8 mouse cellular contexts compared by ENCODE assay signal in genomic region chr2:154549127-154549885, GRCm38 (mm10). TPM values are rescaled to one million over a fixed set of nuclear protein-coding genes. Genes with fewer than 3 reads are reported as not detected.
DNase-seq lines count a peak whose midpoint lies in the region; ATAC-seq lines count a peak whose summit lies in the region.

No protein-coding gene starts in this region.

- H3K4me1 ChIP-seq in embryonic facial prominence, embryonic 15.5 days, result peaks cover 32% of the 10 kb centered on the region
- H3K4me1 ChIP-seq in heart, embryonic 13.5 days, result peaks cover 28% of the 10 kb centered on the region
- peaks cover 26% of the 10 kb centered on the region for H3K4me1 ChIP-seq in kidney, embryonic 15.5 days

- H3K9me3 ChIP-seq in embryonic facial prominence, embryonic 15.5 days (replicated peaks), result no peaks in the 10 kb centered on the region
- no peaks in the 10 kb centered on the region for H3K9me3 ChIP-seq in heart, embryonic 13.5 days
- H3K9me3 ChIP-seq in kidney, embryonic 15.5 days (replicated peaks), result no peaks in the 10 kb centered on the region

- peak; percentile 58; the same call in 1 of the 2 replicates for ATAC-seq in embryonic facial prominence, embryonic 15.5 days (ENCODE audit: insufficient number of reproducible peaks, low FRiP score, low TSS enrichment, low read depth)
- peak; percentile 32; the same call in 1 of the 2 replicates for ATAC-seq in heart, embryonic 13.5 days (ENCODE audit: extremely low read depth, insufficient number of reproducible peaks, low FRiP score, low TSS enrichment)
- ATAC-seq in kidney, embryonic 15.5 days (replicated peaks; ENCODE audit: low FRiP score), result peak; percentile 84

- no peaks in the 10 kb centered on the region for H3K36me3 ChIP-seq in embryonic facial prominence, embryonic 15.5 days
- H3K36me3 ChIP-seq in heart, embryonic 13.5 days, result no peaks in the 10 kb centered on the region
- H3K36me3 ChIP-seq in kidney, embryonic 15.5 days, result no peaks in the 10 kb centered on the region

- no peak overlapping the region; the same call in 1 of the 2 replicates for H3K9ac ChIP-seq in embryonic facial prominence, embryonic 15.5 days
- peak overlapping the region; percentile 74 for H3K9ac ChIP-seq in heart, embryonic 13.5 days
- peak overlapping the region; percentile 37; the same call in 1 of the 2 replicates for H3K9ac ChIP-seq in kidney, embryonic 15.5 days

- H3K27me3 ChIP-seq in embryonic facial prominence, embryonic 15.5 days, result peaks cover 7% of the 10 kb centered on the region
- peaks cover 51% of the 10 kb centered on the region for H3K27me3 ChIP-seq in heart, embryonic 13.5 days (replicated peaks)
- H3K27me3 ChIP-seq in kidney, embryonic 15.5 days, result peaks cover 35% of the 10 kb centered on the region

- H3K4me3 ChIP-seq in embryonic facial prominence, embryonic 15.5 days (replicated peaks), result peak overlapping the region; percentile 48
- peak overlapping the region; percentile 54 for H3K4me3 ChIP-seq in heart, embryonic 13.5 days
- H3K4me3 ChIP-seq in kidney, embryonic 15.5 days (replicated peaks), result peak overlapping the region; percentile 50

- DNase-seq in ovary, adult 18-20 months (ENCODE audit: low spot score), result peak; percentile 49
- DNase-seq in ovary, postnatal 10 days (ENCODE audit: low spot score), result no peak
- DNase-seq in lung, postnatal 10 days, result peak; percentile 81
- DNase-seq in retina, postnatal 7 days (ENCODE audit: low read depth, low spot score), result peak; percentile 56
- DNase-seq in urinary bladder, postnatal 4 days (ENCODE audit: low spot score in 2 of 2), result peak; percentile 71 to 72

- H3K4me2 ChIP-seq in embryonic facial prominence, embryonic 15.5 days (replicated peaks), result peak overlapping the region; percentile 87
- peak overlapping the region; percentile 92 for H3K4me2 ChIP-seq in heart, embryonic 13.5 days
- H3K4me2 ChIP-seq in kidney, embryonic 15.5 days, result peak overlapping the region; percentile 95

- no peak overlapping the region for H3K27ac ChIP-seq in embryonic facial prominence, embryonic 15.5 days (replicated peaks)
- no peak overlapping the region for H3K27ac ChIP-seq in heart, embryonic 13.5 days (replicated peaks)
- no peak overlapping the region for H3K27ac ChIP-seq in kidney, embryonic 15.5 days

- 4% methylated on average over 48 of the region's 48 CpGs for WGBS in embryonic facial prominence, embryonic 15.5 days
- 3% methylated on average over 48 of the region's 48 CpGs for WGBS in heart, embryonic 13.5 days
- WGBS in kidney, embryonic 15.5 days, result 3% methylated on average over 48 of the region's 48 CpGs

RNA-seq across cellular contexts. Expression of gene Actl10, which starts 2.3 kb away (rescaled TPM):
- 0.17 and 0.25 TPM in 2 replicates for polyA plus RNA-seq in embryonic facial prominence, embryonic 15.5 days (2015; fragmentation: Nextera tagmentation; extraction: Ambion mirVana)
- 0.09 TPM in 2 replicates for polyA plus RNA-seq in heart, embryonic 13.5 days (2015; fragmentation: Nextera tagmentation; extraction: Ambion mirVana)
- 0.19 and 0.22 TPM in 2 replicates for polyA plus RNA-seq in kidney, embryonic 15.5 days (2015; fragmentation: Nextera tagmentation; extraction: Ambion mirVana)

RNA-seq across cellular contexts. Expression of gene 1700003F12Rik, which starts 2.4 kb away (rescaled TPM):
- polyA plus RNA-seq in embryonic facial prominence, embryonic 15.5 days (2015; fragmentation: Nextera tagmentation; extraction: Ambion mirVana), result 0.83 and 1.3 TPM in 2 replicates
- polyA plus RNA-seq in heart, embryonic 13.5 days (2015; fragmentation: Nextera tagmentation; extraction: Ambion mirVana), result 0.29 TPM in 1 of 2 replicates, not detected in the other
- polyA plus RNA-seq in kidney, embryonic 15.5 days (2015; fragmentation: Nextera tagmentation; extraction: Ambion mirVana), result 0.58 and 1.7 TPM in 2 replicates

RNA-seq across cellular contexts. Expression of gene Necab3, which starts 9.4 kb away (rescaled TPM):
- 3.4 and 4.3 TPM in 2 replicates for polyA plus RNA-seq in embryonic facial prominence, embryonic 15.5 days (2015; fragmentation: Nextera tagmentation; extraction: Ambion mirVana)
- 1.0 and 1.4 TPM in 2 replicates for polyA plus RNA-seq in heart, embryonic 13.5 days (2015; fragmentation: Nextera tagmentation; extraction: Ambion mirVana)
- polyA plus RNA-seq in kidney, embryonic 15.5 days (2015; fragmentation: Nextera tagmentation; extraction: Ambion mirVana), result 1.6 and 2.9 TPM in 2 replicates

RNA-seq across cellular contexts. Expression of gene E2f1, which starts 20.4 kb away (rescaled TPM):
- polyA plus RNA-seq in embryonic facial prominence, embryonic 15.5 days (2015; fragmentation: Nextera tagmentation; extraction: Ambion mirVana), result 24.6 and 25.5 TPM in 2 replicates
- polyA plus RNA-seq in heart, embryonic 13.5 days (2015; fragmentation: Nextera tagmentation; extraction: Ambion mirVana), result 15.5 and 17.8 TPM in 2 replicates
- polyA plus RNA-seq in kidney, embryonic 15.5 days (2015; fragmentation: Nextera tagmentation; extraction: Ambion mirVana), result 20.7 and 21.0 TPM in 2 replicates

RNA-seq across cellular contexts. Expression of gene Pxmp4, which starts 54.2 kb away (rescaled TPM):
- 30.5 and 33.1 TPM in 2 replicates for polyA plus RNA-seq in embryonic facial prominence, embryonic 15.5 days (2015; fragmentation: Nextera tagmentation; extraction: Ambion mirVana)
- 24.4 and 25.2 TPM in 2 replicates for polyA plus RNA-seq in heart, embryonic 13.5 days (2015; fragmentation: Nextera tagmentation; extraction: Ambion mirVana)
- 27.7 and 29.8 TPM in 2 replicates for polyA plus RNA-seq in kidney, embryonic 15.5 days (2015; fragmentation: Nextera tagmentation; extraction: Ambion mirVana)

Comparison
In these comparisons a context has a peak if more than half of its experiments do, and no peak if none do; other contexts are left out.
1. ATAC-seq: peak in every context shown above with its lines; median percentile 84 in kidney, embryonic 15.5 days; 58 in embryonic facial prominence, embryonic 15.5 days; 32 in heart, embryonic 13.5 days.